Mouse (Mus musculus) 3T3-L1 (cell line): ENCODE measurements around the gene Stx17.

Experiments
- DNase-seq: peaks from one replicate; pipeline ENCODE4 v3.0.0-alpha.2; 2015; ENCODE audit warnings: low read depth, low spot score

Gene Stx17

DNA sequence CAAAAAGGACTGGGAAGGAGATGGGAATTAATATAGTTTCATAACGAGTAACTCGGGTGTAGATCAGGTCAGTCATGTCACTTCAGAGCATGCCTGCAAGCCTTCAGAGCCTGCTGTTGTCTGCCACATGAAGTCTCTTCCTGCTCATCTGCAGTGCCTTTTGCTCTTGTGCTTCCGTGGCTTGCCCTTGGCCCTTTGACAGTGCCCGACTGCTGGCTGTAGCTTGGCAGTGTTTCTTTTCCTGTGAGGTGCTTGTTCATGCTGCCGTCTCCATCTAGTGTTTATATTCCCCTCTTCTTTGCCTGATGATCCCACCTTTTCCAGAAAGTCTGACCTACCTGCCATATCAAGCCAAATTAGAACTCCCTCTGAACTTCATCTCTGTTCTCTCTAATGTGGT lies 39.1 kb downstream of the Stx17 start:
- DNase-seq = no peak

DNA sequence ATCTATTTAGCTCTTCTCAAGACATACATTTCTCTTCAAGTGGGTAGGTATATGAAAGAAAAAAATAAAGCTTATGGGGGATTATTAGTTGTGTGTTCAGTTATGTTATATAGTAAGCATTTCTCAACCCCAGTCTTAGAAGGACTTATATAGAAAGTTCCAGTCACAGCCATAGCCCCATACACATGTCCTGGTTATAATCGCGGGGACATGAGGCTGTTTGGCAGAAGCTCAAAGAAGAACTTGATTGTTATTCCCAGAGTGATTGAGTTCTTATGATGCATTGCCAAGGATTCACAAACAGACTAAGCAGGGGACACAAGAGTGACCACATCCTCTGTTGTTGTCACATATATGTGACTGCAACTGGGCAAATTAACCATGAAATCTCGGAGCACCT lies 51.0 kb downstream of the Stx17 start:
- no peak for DNase-seq

GRCm38 (mm10) chr4:48180922-48181321 lies 56.2 kb downstream of the Stx17 start:
- DNase-seq = no peak

- no peak for DNase-seq
Measured at GRCm38 (mm10) chr4:48181366-48181765, 56.7 kb downstream of the Stx17 start.

DNA sequence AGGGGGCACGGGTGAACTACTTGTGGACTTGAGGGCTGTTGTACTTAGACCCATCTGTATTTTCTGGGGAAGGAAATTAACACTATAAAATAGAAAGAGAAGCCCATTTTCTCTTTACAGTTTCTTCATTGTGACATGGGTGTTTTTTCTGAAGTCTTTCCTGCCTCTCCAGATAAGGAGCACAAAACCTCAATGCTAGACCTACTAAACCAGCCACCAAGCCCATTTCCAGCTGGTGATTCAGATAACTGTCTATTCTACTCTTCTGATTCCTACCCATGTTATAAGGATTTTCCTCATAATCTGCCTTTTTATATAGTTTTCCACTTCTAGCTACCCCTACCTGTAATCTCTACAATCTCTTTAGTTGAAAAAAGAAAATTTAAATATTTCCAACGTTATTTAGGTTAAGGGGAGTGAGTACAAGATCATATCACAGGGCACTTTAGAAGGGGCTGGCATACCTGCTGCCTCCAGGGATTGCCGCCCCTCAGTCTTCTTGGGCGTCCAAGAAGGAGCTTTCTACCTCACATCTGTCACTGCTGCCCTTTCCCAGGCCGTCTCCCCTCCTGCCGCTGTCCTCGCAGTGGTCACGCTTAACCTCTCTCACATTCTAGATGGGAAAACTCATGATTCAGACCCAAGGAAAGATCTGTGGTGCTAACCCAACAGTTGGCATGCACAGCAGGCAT lies 57.5 kb downstream of the Stx17 start:
- no peak for DNase-seq

DNA sequence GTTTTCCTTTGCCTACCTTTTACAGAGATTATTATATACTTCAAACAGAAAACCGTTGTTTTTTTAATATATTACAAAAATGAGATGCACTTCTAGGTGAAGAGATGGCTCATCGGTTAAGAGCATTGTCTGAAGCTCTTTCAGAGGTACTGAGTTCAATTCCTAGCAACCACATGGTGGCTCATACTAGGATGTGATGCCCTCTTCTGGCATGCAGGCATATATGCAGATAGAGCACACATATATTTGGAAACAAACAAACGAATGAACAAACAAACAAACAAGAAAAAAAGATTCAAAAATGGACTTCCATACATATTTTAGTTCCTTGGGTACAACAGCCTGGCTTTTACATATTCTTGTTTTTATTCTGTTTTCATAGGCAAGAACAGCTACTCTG lies 73.2 kb downstream of the Stx17 start:
- peak; percentile 16 for DNase-seq

DNA sequence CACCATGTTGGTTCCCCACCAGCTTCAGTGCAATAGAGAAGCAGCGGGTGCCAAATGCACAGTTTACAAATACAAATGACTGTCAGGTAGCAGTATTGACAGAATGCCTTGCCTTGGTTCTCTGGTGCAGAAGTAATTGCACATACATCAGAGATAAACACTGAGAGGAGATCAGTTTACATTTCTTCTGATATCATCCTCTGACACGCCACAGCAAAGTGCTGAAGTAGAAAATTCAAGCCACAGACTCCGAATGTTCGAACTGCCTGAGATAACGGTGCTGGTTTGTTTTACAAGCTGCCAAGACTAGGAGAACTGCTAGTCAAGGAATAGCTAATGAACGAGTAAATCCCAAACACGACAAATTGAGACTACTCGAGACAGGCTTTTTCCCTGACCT lies 73.7 kb downstream of the Stx17 start:
- no peak for DNase-seq

GRCm38 (mm10) chr4:48203564-48203963 lies 78.8 kb downstream of the Stx17 start:
- DNase-seq = no peak

GRCm38 (mm10) chr4:48225173-48225572 lies 100.5 kb downstream of the Stx17 start:
- peak; percentile 78 for DNase-seq

DNA sequence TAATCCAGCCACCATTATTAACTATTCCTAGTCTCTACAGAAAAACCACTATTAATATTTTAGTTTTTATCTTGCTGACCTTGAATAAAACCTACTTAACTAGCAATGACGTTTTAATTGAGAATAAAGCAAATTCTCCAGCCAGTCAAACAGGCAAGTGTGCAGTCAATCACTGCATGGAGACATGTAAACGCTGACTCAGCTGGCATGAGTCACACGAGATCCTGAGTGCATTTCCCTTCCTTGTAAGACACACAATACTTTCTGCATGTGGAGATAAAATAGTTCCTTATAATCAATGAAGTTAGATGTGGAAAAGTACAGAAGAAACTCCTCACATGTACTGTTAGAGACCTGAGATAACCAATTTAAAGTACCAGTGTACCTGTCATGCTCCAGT lies 100.9 kb downstream of the Stx17 start:
- DNase-seq = peak; percentile 80

GRCm38 (mm10) chr4:48226800-48227199 lies 102.1 kb downstream of the Stx17 start:
- DNase-seq = no peak
